Mouse (Mus musculus) monocyte, adult 59 days (primary cell): ENCODE results near the gene Pdzd2. TPM values are rescaled to one million over a fixed set of nuclear protein-coding genes. Genes with fewer than 3 reads are reported as not detected.

Source experiments
- total RNA-seq, 2 experiments: library from RNA; stranded (reverse); gene quantifications; one replicate each; pipeline ENCODE4 v1.2.4; 2023

Pdzd2 gene
- 1 to 10 TPM; 2.3 to 2.4 TPM for total RNA-seq

GRCm38 (mm10) chr15:12739277-12740247 lies at the start of gene Pdzd2:
Gene Pdzd2 (minus strand): TSS chr15:12739924.

GRCm38 (mm10) chr15:12321788-12322621 lies 417.7 kb downstream of the Pdzd2 start, which contains the start of gene 1810049J17Rik:
Gene 1810049J17Rik (minus strand): TSS chr15:12321899.

GRCm38 (mm10) chr15:12321091-12321787 lies 418.5 kb downstream of the Pdzd2 start, which contains the start of gene Golph3:
Gene Golph3 (plus strand): TSS chr15:12321450.

Other genes starting within 250 kb of the Pdzd2 start
- gene 6030458C11Rik, start 84.7 kb upstream of the Pdzd2 start, total RNA-seq: 10 to 100 TPM in 1 of 2 experiments, 1 to 10 TPM in 1; 9.4 to 10.7 TPM
- gene Drosha, start 84.9 kb upstream of the Pdzd2 start, total RNA-seq: 10 to 100 TPM; 19.1 to 20.4 TPM